ENCODE assay signal across 21 mouse cellular contexts in the genomic region with DNA sequence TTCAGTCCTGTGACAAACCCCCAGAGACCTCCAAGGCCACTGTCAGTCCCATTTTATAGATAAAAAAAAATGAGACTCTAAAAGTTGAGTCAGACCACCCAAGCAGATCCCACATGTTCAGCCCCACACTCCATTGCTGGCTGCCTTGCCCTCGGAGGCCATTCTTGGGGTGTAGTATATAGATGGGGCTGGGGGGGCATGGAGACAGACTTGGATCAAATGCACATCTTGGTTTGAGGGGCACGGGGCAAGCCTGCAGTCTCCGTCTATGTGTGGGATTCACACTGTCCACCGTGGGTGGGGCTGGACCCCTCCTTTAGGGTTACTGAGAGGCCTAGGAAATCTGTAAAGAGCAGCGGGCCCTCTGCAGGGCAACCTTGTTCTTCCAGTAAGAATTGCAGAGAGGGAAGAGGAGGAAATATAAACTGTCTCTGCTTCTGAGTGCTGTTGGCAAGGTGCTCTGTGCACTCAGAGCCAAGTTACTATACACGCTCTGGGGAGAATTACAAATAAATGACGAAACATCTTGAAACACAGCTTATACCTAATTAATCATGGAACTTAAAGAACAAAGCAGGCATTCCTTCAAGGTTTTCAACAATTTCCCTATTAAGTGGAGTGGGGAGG.
DNase-seq lines count a peak whose midpoint lies in the region; ATAC-seq and TF ChIP-seq lines count a peak whose summit lies in the region.
"Had no signal": no experiment of that assay in that cellular context is flagged by ENCODE, and none has a peak within 500 bp of the region (broad histone marks: within the 10 kb centered on the region; RNA-seq: fewer than 3 reads in every experiment).

No protein-coding gene starts in this region.

- H3K36me3 ChIP-seq in lung, embryonic 15.5 days: no peaks in the 10 kb centered on the region
- H3K36me3 ChIP-seq in embryonic facial prominence, embryonic 13.5 days: no peaks in the 10 kb centered on the region
- no peaks in the 10 kb centered on the region for H3K36me3 ChIP-seq in intestine, embryonic 16.5 days (ENCODE audit: control insufficient read depth, insufficient read depth, low read length)
- no peaks in the 10 kb centered on the region for H3K36me3 ChIP-seq in stomach, embryonic 15.5 days
- H3K36me3 ChIP-seq: midbrain, embryonic 15.5 days had no signal

- WGBS in lung, embryonic 15.5 days: 28% methylated on average over 7 of the region's 7 CpGs
- 68% methylated on average over 7 of the region's 7 CpGs for WGBS in embryonic facial prominence, embryonic 13.5 days
- 61% methylated on average over 7 of the region's 7 CpGs for WGBS in intestine, embryonic 16.5 days
- 41% methylated on average over 7 of the region's 7 CpGs for WGBS in stomach, embryonic 15.5 days

- peak; percentile 67 for ATAC-seq in lung, embryonic 15.5 days (ENCODE audit: borderline replicate concordance, extremely low read depth, low FRiP score, low TSS enrichment)
- no peak for ATAC-seq in embryonic facial prominence, embryonic 13.5 days (ENCODE audit: insufficient number of reproducible peaks, insufficient read depth, low FRiP score, low TSS enrichment, low read depth)
- ATAC-seq in intestine, embryonic 16.5 days: peak; percentile 58; the same call in 1 of the 2 replicates
- peak; percentile 60; the same call in 1 of the 2 replicates for ATAC-seq in stomach, embryonic 15.5 days (ENCODE audit: insufficient read depth, low FRiP score, low read depth)
- ATAC-seq: hindbrain, embryonic 16.5 days; liver, postnatal 0 days; midbrain, embryonic 15.5 days had no signal

- H3K4me2 ChIP-seq in lung, embryonic 15.5 days: no peak overlapping the region
- H3K4me2 ChIP-seq in embryonic facial prominence, embryonic 13.5 days: no peak overlapping the region
- H3K4me2 ChIP-seq in intestine, embryonic 16.5 days (ENCODE audit: low read depth, low read length): no peak overlapping the region
- no peak overlapping the region for H3K4me2 ChIP-seq in stomach, embryonic 15.5 days
- H3K4me2 ChIP-seq: midbrain, embryonic 15.5 days had no signal

- H3K27ac ChIP-seq in lung, embryonic 15.5 days: peak overlapping the region; percentile 64
- H3K27ac ChIP-seq in embryonic facial prominence, embryonic 13.5 days: peak overlapping the region; percentile 44; the same call in 1 of the 2 replicates
- 0 out of 2 replicates have a peak overlapping the region, but pooled peaks have one; percentile 20 for H3K27ac ChIP-seq in intestine, embryonic 16.5 days (ENCODE audit: low read length)
- 0 out of 2 replicates have a peak overlapping the region, but pooled peaks have one; percentile 13 for H3K27ac ChIP-seq in stomach, embryonic 15.5 days
- H3K27ac ChIP-seq in left cerebral cortex, adult 2 months: no peak overlapping the region
- H3K27ac ChIP-seq: gastrocnemius, adult 2 months; kidney, postnatal 0 days; midbrain, embryonic 15.5 days had no signal

- no peaks in the 10 kb centered on the region for H3K9me3 ChIP-seq in lung, embryonic 15.5 days
- H3K9me3 ChIP-seq in embryonic facial prominence, embryonic 13.5 days: peaks cover 5% of the 10 kb centered on the region; the same call in 1 of the 2 replicates
- peaks cover 4% of the 10 kb centered on the region; the same call in 1 of the 2 replicates for H3K9me3 ChIP-seq in intestine, embryonic 16.5 days (ENCODE audit: control insufficient read depth, low read length)
- H3K9me3 ChIP-seq in stomach, embryonic 15.5 days: no peaks in the 10 kb centered on the region

- peaks cover 22% of the 10 kb centered on the region for H3K4me1 ChIP-seq in lung, embryonic 15.5 days
- peaks cover 37% of the 10 kb centered on the region for H3K4me1 ChIP-seq in embryonic facial prominence, embryonic 13.5 days
- 0 out of 2 replicates have a peak, but pooled peaks cover 7% of the 10 kb centered on the region for H3K4me1 ChIP-seq in intestine, embryonic 16.5 days (ENCODE audit: control insufficient read depth, insufficient read depth, low read length)
- H3K4me1 ChIP-seq in stomach, embryonic 15.5 days: no peaks in the 10 kb centered on the region
- H3K4me1 ChIP-seq: megakaryocyte, embryonic 14.5 days had no signal

- TF ChIP-seq CTCF in left cerebral cortex, adult 2 months (IDR thresholded peaks at IDR 0.05): no peak

- DNase-seq in lung, postnatal 36 days: no peak
- DNase-seq in Muller cell, postnatal 12 days (ENCODE audit: inconsistent ontology term): no peak
- DNase-seq in cerebellum, adult 9-11 months: no peak
- no peak for DNase-seq in left cerebral cortex, adult 2 months (ENCODE audit: extremely low spot score in 1 of 2, low spot score in 2 of 2)
- DNase-seq: cerebellum, postnatal 10 days; gastrocnemius, adult 2 months; heart, adult 18-20 months; kidney, adult 18-20 months; liver, postnatal 0 days; right cerebral cortex, postnatal 14 days; spleen, adult 18-20 months; thymus, postnatal 25 days had no signal

- intact Hi-C loops in left cerebral cortex, adult 2 months (cut with DNase I): no loop called here

- H3K27me3 ChIP-seq in lung, embryonic 15.5 days: no peaks in the 10 kb centered on the region
- no peaks in the 10 kb centered on the region; the same call in 1 of the 2 replicates for H3K27me3 ChIP-seq in embryonic facial prominence, embryonic 13.5 days
- no peaks in the 10 kb centered on the region for H3K27me3 ChIP-seq in intestine, embryonic 16.5 days (replicated peaks; ENCODE audit: control insufficient read depth, insufficient read depth, low read length)
- H3K27me3 ChIP-seq in stomach, embryonic 15.5 days (replicated peaks): no peaks in the 10 kb centered on the region
- H3K27me3 ChIP-seq: megakaryocyte, embryonic 14.5 days; midbrain, embryonic 15.5 days had no signal

- H3K4me3 ChIP-seq in lung, embryonic 15.5 days: no peak overlapping the region
- H3K4me3 ChIP-seq in embryonic facial prominence, embryonic 13.5 days: no peak overlapping the region
- H3K4me3 ChIP-seq in intestine, embryonic 16.5 days (ENCODE audit: low read length): no peak overlapping the region
- no peak overlapping the region for H3K4me3 ChIP-seq in stomach, embryonic 15.5 days (replicated peaks)
- H3K4me3 ChIP-seq in left cerebral cortex, adult 2 months: no peak overlapping the region
- H3K4me3 ChIP-seq: gastrocnemius, adult 2 months; megakaryocyte, embryonic 14.5 days; midbrain, embryonic 15.5 days; myocyte had no signal

- no peak overlapping the region for H3K9ac ChIP-seq in lung, embryonic 15.5 days
- no peak overlapping the region for H3K9ac ChIP-seq in embryonic facial prominence, embryonic 13.5 days
- no peak overlapping the region for H3K9ac ChIP-seq in intestine, embryonic 16.5 days (ENCODE audit: low read depth, low read length)
- no peak overlapping the region for H3K9ac ChIP-seq in stomach, embryonic 15.5 days
- H3K9ac ChIP-seq: liver, postnatal 0 days; midbrain, embryonic 15.5 days had no signal
